Mouse (Mus musculus) cortical plate, adult 2 months (tissue): ENCODE measurements around the gene Cacna1h. TPM values are rescaled to one million over a fixed set of nuclear protein-coding genes. Genes with fewer than 3 reads are reported as not detected.
A peak's percentile ranks its signal among the peaks of the same experiment; 100 is the strongest.

Experiments used
- H3K27ac ChIP-seq: fragments of 200-500 bp; 2 replicates; pipeline ENCODE4 v1.5.1; 2012; ENCODE audit warnings: low read length, control low read depth, inconsistent platforms; ENCODE audit not compliant: insufficient read depth
- H3K4me1 ChIP-seq: fragments of 200-500 bp; 2 replicates; pipeline ENCODE4 v1.6.1; 2011; ENCODE audit warnings: low read length; ENCODE audit not compliant: control insufficient read depth, insufficient read depth
- H3K4me3 ChIP-seq: fragments of 200-500 bp; 2 replicates; pipeline ENCODE4 v1.5.1; 2011; ENCODE audit warnings: mild to moderate bottlenecking, low read length, control low read depth; ENCODE audit not compliant: insufficient read depth
- CTCF ChIP-seq: fragments of 200-500 bp; IDR thresholded peaks from 2 replicates; pipeline ENCODE4 v1.5.1; 2011; ENCODE audit warnings: mild to moderate bottlenecking, control low read depth, low read length; ENCODE audit not compliant: insufficient read depth; ENCODE audit errors: extremely low read depth
- POLR2A ChIP-seq: fragments of 200-500 bp; IDR thresholded peaks from 2 replicates; pipeline ENCODE4 v1.6.1; 2011; ENCODE audit warnings: mild to moderate bottlenecking, low read length, control low read depth; ENCODE audit not compliant: insufficient read depth; ENCODE audit errors: extremely low read depth
- polyA plus RNA-seq: library from polyadenylated mRNA; depleted of rRNA; stranded (reverse); fragments of >200 nt; gene quantifications from 2 replicates; pipeline ENCODE4 v1.2.3, GENCODE M21; 2012

Gene Cacna1h
- polyA plus RNA-seq, 1 experiment = 39.6 TPM

GRCm38 (mm10) chr17:25427441-25427840 lies 6.1 kb downstream of the Cacna1h start:
- peaks cover 7% of the 10 kb centered on the region for H3K4me1 ChIP-seq
- no peak overlapping the region for H3K27ac ChIP-seq
- H3K4me3 ChIP-seq = no peak overlapping the region
- TF ChIP-seq CTCF (no peak), POLR2A (no peak)

GRCm38 (mm10) chr17:25425996-25426395 lies 7.6 kb downstream of the Cacna1h start:
- no peak overlapping the region for H3K27ac ChIP-seq
- H3K4me3 ChIP-seq = no peak overlapping the region
- peaks cover 5% of the 10 kb centered on the region for H3K4me1 ChIP-seq
- TF ChIP-seq CTCF (no peak), POLR2A (no peak)

- Histone ChIP-seq H3K4me3 (no peak overlapping the region), H3K27ac (no peak overlapping the region), H3K4me1 (peaks cover 2% of the 10 kb centered on the region; the same call in 1 of the 2 replicates)
- TF ChIP-seq CTCF (no peak), POLR2A (no peak)
Measured at GRCm38 (mm10) chr17:25424526-25425080, 9.0 kb downstream of the Cacna1h start.

GRCm38 (mm10) chr17:25420998-25421397 lies 12.6 kb downstream of the Cacna1h start:
- Histone ChIP-seq H3K27ac (no peak overlapping the region), H3K4me1 (peaks cover 4% of the 10 kb centered on the region), H3K4me3 (no peak overlapping the region)
- TF ChIP-seq POLR2A = no peak
- no peak for TF ChIP-seq CTCF

GRCm38 (mm10) chr17:25418926-25419325 lies 14.7 kb downstream of the Cacna1h start:
- TF ChIP-seq CTCF (no peak), POLR2A (no peak)
- Histone ChIP-seq H3K27ac (peak overlapping the region; percentile 51; the same call in 1 of the 2 replicates), H3K4me1 (peaks cover 4% of the 10 kb centered on the region), H3K4me3 (no peak overlapping the region)

- Histone ChIP-seq H3K27ac (no peak overlapping the region), H3K4me3 (no peak overlapping the region), H3K4me1 (peaks cover 4% of the 10 kb centered on the region)
- no peak for TF ChIP-seq POLR2A
- no peak for TF ChIP-seq CTCF
Measured at GRCm38 (mm10) chr17:25417990-25418389, 15.6 kb downstream of the Cacna1h start.

- H3K27ac ChIP-seq = no peak overlapping the region
- H3K4me3 ChIP-seq = no peak overlapping the region
- TF ChIP-seq POLR2A (no peak), CTCF (no peak)
- peaks cover 4% of the 10 kb centered on the region for H3K4me1 ChIP-seq
Measured at GRCm38 (mm10) chr17:25416219-25416618, 17.4 kb downstream of the Cacna1h start.

- TF ChIP-seq CTCF (no peak), POLR2A (no peak)
- H3K27ac ChIP-seq = no peak overlapping the region
- no peak overlapping the region for H3K4me3 ChIP-seq
- H3K4me1 ChIP-seq = peaks cover 8% of the 10 kb centered on the region
Measured at GRCm38 (mm10) chr17:25415421-25415913, 18.1 kb downstream of the Cacna1h start.

- peaks cover 10% of the 10 kb centered on the region for H3K4me1 ChIP-seq
- H3K4me3 ChIP-seq = no peak overlapping the region
- no peak overlapping the region for H3K27ac ChIP-seq
- no peak for TF ChIP-seq POLR2A
- TF ChIP-seq CTCF = no peak
Measured at GRCm38 (mm10) chr17:25414917-25415316, 18.7 kb downstream of the Cacna1h start.

- H3K27ac ChIP-seq = no peak overlapping the region
- H3K4me3 ChIP-seq = no peak overlapping the region
- H3K4me1 ChIP-seq = peaks cover 14% of the 10 kb centered on the region
- TF ChIP-seq CTCF = no peak
- no peak for TF ChIP-seq POLR2A
Measured at GRCm38 (mm10) chr17:25414209-25414608, 19.4 kb downstream of the Cacna1h start.

GRCm38 (mm10) chr17:25411251-25411650 lies 22.3 kb downstream of the Cacna1h start:
- TF ChIP-seq CTCF (no peak), POLR2A (no peak)
- Histone ChIP-seq H3K4me3 (no peak overlapping the region), H3K27ac (no peak overlapping the region), H3K4me1 (peaks cover 18% of the 10 kb centered on the region)

GRCm38 (mm10) chr17:25410786-25411185 lies 22.8 kb downstream of the Cacna1h start:
- H3K4me3 ChIP-seq = no peak overlapping the region
- H3K27ac ChIP-seq = no peak overlapping the region
- H3K4me1 ChIP-seq = peaks cover 20% of the 10 kb centered on the region
- TF ChIP-seq POLR2A = no peak
- TF ChIP-seq CTCF = no peak
